Mouse (Mus musculus) retina, postnatal 7 days (tissue): ENCODE measurements around the gene N4bp2.

Source experiments
- DNase-seq: peaks from one replicate; pipeline ENCODE4 v3.0.0-alpha.2; 2012; ENCODE audit warnings: low read depth, low spot score

N4bp2 gene

DNA sequence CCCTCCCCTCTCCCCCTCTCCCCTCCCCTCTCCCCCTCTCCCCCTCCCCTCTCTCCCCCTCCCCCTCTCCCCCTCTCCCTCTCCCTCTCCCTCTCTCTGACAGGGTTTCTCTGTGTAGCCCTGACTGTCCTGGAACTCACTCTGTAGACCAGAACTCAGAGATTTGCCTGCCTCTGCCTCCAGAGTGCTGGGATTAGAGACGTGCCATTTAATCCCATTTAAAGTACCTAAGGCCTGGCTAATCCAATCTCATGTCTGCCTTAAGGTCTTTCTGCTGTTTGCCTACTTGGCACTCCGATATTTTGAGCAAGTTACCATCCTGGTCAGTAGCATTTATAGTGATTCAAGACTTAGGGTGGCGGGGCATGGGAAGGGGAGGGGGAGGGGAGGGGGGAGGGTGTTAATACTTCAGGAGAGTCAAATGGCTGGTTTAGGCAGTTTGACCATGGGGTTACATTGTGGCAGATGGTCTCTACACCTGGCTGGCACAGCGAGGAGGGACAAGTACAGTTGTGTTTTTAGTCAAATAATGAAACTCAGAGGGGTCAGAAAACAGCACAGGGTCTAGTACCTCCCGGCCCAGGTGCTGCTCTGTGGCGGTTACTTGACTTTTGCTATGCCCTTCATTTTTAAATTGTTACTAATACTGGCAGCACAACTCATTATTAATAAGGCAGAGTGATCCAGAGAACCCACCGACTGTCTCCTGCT, 99.1 kb downstream of the N4bp2 start:
- DNase-seq: no peak

- no peak for DNase-seq
Observed at GRCm38 (mm10) chr5:65863349-65863749, 100.0 kb downstream of the N4bp2 start.

GRCm38 (mm10) chr5:65864486-65864885, 101.2 kb downstream of the N4bp2 start:
- DNase-seq: no peak

- DNase-seq: no peak
Observed at GRCm38 (mm10) chr5:65864946-65865345, 101.6 kb downstream of the N4bp2 start.

DNA sequence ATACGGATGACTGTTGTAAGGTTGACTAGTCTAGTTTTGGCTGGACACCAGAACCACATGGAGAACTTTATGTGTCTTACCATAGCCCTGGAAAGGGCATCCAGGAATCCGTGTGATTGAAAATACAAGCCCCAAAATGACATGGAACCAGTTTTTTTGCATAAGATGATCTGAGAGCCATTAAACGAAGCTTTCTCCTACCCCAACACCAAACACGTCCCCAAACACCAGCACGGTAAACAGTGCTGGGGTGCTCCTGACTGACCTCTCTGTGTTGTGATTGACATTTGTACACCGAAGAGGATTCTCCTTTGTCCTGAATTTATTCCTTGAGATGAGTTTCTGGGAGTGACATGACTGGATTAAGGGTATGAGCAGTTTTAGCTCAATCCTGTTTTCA, 103.3 kb downstream of the N4bp2 start:
- no peak for DNase-seq

DNA sequence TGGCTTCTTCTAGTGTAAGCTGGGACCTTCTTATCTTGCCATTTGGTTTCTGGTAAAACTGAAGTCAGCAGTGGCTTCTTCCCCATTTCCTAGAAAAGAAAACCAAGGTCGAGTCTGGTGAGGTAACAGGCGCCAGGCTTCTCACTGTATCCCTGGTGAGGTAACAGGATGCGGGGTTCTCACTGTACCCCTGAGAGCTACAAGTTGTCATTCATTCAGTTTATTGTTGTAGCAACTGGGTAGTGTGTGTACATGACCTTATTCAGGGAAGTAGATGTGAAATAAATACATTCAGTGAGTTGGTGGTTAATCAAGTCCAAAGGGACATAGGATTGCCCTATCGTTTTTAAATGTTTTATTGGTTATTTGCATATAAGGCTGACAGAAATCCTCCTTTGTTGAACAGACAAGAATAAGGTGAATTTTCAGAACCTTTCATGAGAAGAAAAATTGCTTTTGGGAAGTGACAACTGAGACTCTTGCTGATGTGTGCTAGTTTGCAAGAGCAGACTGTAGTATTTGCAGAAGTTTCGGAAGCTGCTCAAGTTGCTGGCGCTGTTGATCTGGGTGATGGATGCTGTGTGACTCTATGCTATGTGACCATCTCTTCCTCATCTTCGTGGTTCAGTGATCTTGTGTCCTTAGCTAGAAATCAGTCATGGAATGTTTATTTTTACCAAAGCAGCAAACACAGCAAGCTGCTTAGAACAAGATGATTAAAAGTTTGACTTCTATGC, 104.2 kb downstream of the N4bp2 start:
- no peak for DNase-seq

- DNase-seq: no peak
Observed at GRCm38 (mm10) chr5:65868419-65868818, 105.1 kb downstream of the N4bp2 start.

- no peak for DNase-seq
Observed at GRCm38 (mm10) chr5:65869660-65870059, 106.3 kb downstream of the N4bp2 start.

DNA sequence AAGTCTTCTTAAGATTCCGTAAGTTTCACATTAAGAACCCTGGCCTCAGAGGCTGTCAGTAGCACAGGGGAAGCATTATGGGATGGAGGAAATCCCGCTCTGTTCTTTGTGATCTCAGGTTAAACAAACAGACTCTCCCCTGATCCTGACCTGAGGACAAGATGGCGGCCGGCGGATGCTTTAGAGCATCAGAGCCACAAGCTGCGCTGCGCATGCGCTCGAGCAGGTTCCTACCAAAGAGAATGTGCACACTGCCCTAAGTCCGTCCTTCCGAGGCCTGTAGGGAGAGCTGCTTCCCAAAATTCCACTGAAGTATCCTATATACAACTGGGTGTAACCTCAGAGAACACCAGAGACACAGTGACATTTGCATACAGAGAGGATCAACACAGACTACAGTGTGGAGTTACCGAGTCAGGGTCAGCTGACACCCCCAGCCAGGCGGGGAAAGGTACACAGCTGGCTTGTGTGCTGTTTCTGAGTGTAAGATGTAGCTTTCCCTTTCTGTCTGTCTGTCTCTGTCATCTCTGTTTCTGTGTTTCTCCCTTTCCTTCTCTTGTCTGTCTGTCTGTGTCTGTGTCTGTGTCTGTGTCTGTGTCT, 108.1 kb downstream of the N4bp2 start:
- DNase-seq: no peak

GRCm38 (mm10) chr5:65873212-65873611, 109.9 kb downstream of the N4bp2 start:
- no peak for DNase-seq

- DNase-seq: no peak
Observed at GRCm38 (mm10) chr5:65875269-65875668, 111.9 kb downstream of the N4bp2 start.

- DNase-seq: no peak
Observed at GRCm38 (mm10) chr5:65878367-65878766, 115.0 kb downstream of the N4bp2 start.
